ENCODE assay signal across 8 mouse cellular contexts in genomic region chr19:6995255-6995991, GRCm38 (mm10). TPM values are rescaled to one million over a fixed set of nuclear protein-coding genes. Genes with fewer than 3 reads are reported as not detected.
A peak's percentile ranks its signal among the peaks of the same experiment; 100 is the strongest.
DNase-seq lines count a peak whose midpoint lies in the region; ATAC-seq and TF ChIP-seq lines count a peak whose summit lies in the region.

No protein-coding gene starts in this region.

- no peaks in the 10 kb centered on the region for H3K9me3 ChIP-seq in hindbrain, postnatal 0 days (ENCODE audit: low read length)
- no peaks in the 10 kb centered on the region for H3K9me3 ChIP-seq in midbrain, postnatal 0 days (ENCODE audit: low read length)

- peak overlapping the region; percentile 41 for H3K27ac ChIP-seq in cerebellum, adult 2 months (ENCODE audit: insufficient read depth, low read length)
- peak overlapping the region; percentile 54; the same call in 1 of the 2 replicates for H3K27ac ChIP-seq in hindbrain, postnatal 0 days
- H3K27ac ChIP-seq in midbrain, postnatal 0 days (ENCODE audit: low read depth, low read length) = no peak overlapping the region

- WGBS in cerebellum, adult 2 months = 13% methylated on average over 21 of the region's 21 CpGs
- WGBS in hindbrain, postnatal 0 days = 50% methylated on average over 20 of the region's 21 CpGs
- 48% methylated on average over 20 of the region's 21 CpGs for WGBS in midbrain, postnatal 0 days

- peak overlapping the region; percentile 91 for H3K4me2 ChIP-seq in hindbrain, postnatal 0 days (ENCODE audit: low read depth, low read length)
- peak overlapping the region; percentile 87 for H3K4me2 ChIP-seq in midbrain, postnatal 0 days (ENCODE audit: low read depth, low read length, poor library complexity, severe bottlenecking)

- H3K27me3 ChIP-seq in cerebellum, adult 2 months (ENCODE audit: control insufficient read depth, insufficient read depth, low read length) = no peaks in the 10 kb centered on the region
- no peaks in the 10 kb centered on the region for H3K27me3 ChIP-seq in hindbrain, postnatal 0 days (ENCODE audit: insufficient read depth, low read length)
- no peaks in the 10 kb centered on the region for H3K27me3 ChIP-seq in midbrain, postnatal 0 days (ENCODE audit: insufficient read depth, low read length)

- peaks cover 12% of the 10 kb centered on the region for H3K4me1 ChIP-seq in cerebellum, adult 2 months (ENCODE audit: control insufficient read depth, insufficient read depth, low read length)
- H3K4me1 ChIP-seq in hindbrain, postnatal 0 days (ENCODE audit: insufficient read depth, low read length) = peaks cover 18% of the 10 kb centered on the region
- peaks cover 21% of the 10 kb centered on the region; the same call in 1 of the 2 replicates for H3K4me1 ChIP-seq in midbrain, postnatal 0 days (ENCODE audit: insufficient read depth, low read length)

- TF ChIP-seq CTCF in cerebellum, adult 2 months (IDR thresholded peaks at IDR 0.05; ENCODE audit: borderline replicate concordance, insufficient read depth, low read depth, low read length) = no peak
- TF ChIP-seq CTCF in hindbrain, postnatal 0 days (IDR thresholded peaks at IDR 0.05; ENCODE audit: low read depth) = 0 out of 2 replicates have a peak, but pooled peaks have one; percentile 10
- no peak for TF ChIP-seq CTCF in midbrain, postnatal 0 days (IDR thresholded peaks at IDR 0.05)

- ATAC-seq in hindbrain, postnatal 0 days = no peak
- ATAC-seq in midbrain, postnatal 0 days (ENCODE audit: low FRiP score) = no peak

- H3K4me3 ChIP-seq in cerebellum, adult 2 months (replicated peaks; ENCODE audit: insufficient read depth, low read depth, low read length) = peak overlapping the region; percentile 72
- peak overlapping the region; percentile 63 for H3K4me3 ChIP-seq in hindbrain, postnatal 0 days (ENCODE audit: low read length)
- H3K4me3 ChIP-seq in midbrain, postnatal 0 days (ENCODE audit: low read depth, low read length) = peak overlapping the region; percentile 62

- H3K9ac ChIP-seq in hindbrain, postnatal 0 days (replicated peaks; ENCODE audit: low read length) = peak overlapping the region; percentile 70
- peak overlapping the region; percentile 62 for H3K9ac ChIP-seq in midbrain, postnatal 0 days (replicated peaks; ENCODE audit: low read length, poor library complexity, severe bottlenecking)

- H3K36me3 ChIP-seq in hindbrain, postnatal 0 days (ENCODE audit: insufficient read depth, low read length) = peaks cover 4% of the 10 kb centered on the region; the same call in 1 of the 2 replicates
- H3K36me3 ChIP-seq in midbrain, postnatal 0 days (ENCODE audit: insufficient read depth, low read length) = peaks cover 7% of the 10 kb centered on the region

- peak; percentile 68 for DNase-seq in cerebellum, adult 2 months
- no peak for DNase-seq in cerebellum, adult 8-10 months
- DNase-seq in thymus, postnatal 14 days = peak; percentile 26
- no peak for DNase-seq in thymus, postnatal 25 days
- peak; percentile 13 for DNase-seq in hindbrain, postnatal 0 days (ENCODE audit: low spot score)
- no peak for DNase-seq in midbrain, postnatal 0 days (ENCODE audit: low spot score)
- DNase-seq in ovary, postnatal 36 days (ENCODE audit: low spot score) = no peak
- no peak for DNase-seq in layer of hippocampus, postnatal 14 days (ENCODE audit: low spot score in 2 of 2)

- TF ChIP-seq POLR2A in cerebellum, adult 2 months (IDR thresholded peaks at IDR 0.05; ENCODE audit: borderline replicate concordance, insufficient read depth, low read length) = no peak

RNA-seq across cellular contexts. Expression of gene Nudt22, which starts 0.5 kb away (rescaled TPM):
- polyA plus RNA-seq in cerebellum, adult 2 months (2012; rRNA removed) = 40.4 and 43.5 TPM in 2 replicates
- total RNA-seq in hindbrain, postnatal 0 days (2014; rRNA removed) = 17.4 and 19.7 TPM in 2 replicates
- 20.8 and 23.1 TPM in 2 replicates for polyA plus RNA-seq in hindbrain, postnatal 0 days (2015; fragmentation: Nextera tagmentation; extraction: Ambion mirVana)
- total RNA-seq in midbrain, postnatal 0 days (2014; rRNA removed) = 12.8 and 19.6 TPM in 2 replicates
- polyA plus RNA-seq in midbrain, postnatal 0 days (2015; fragmentation: Nextera tagmentation; extraction: Ambion mirVana) = 17.8 and 22.0 TPM in 2 replicates
- total RNA-seq in layer of hippocampus, postnatal 14 days (2021) = 10 to 100 TPM; 10.9 to 11.9 TPM

RNA-seq across cellular contexts. Expression of gene Trpt1, which starts 0.5 kb away (rescaled TPM):
- 29.6 and 31.3 TPM in 2 replicates for polyA plus RNA-seq in cerebellum, adult 2 months (2012; rRNA removed)
- total RNA-seq in hindbrain, postnatal 0 days (2014; rRNA removed) = 31.1 and 33.0 TPM in 2 replicates
- polyA plus RNA-seq in hindbrain, postnatal 0 days (2015; fragmentation: Nextera tagmentation; extraction: Ambion mirVana) = 22.9 and 23.5 TPM in 2 replicates
- total RNA-seq in midbrain, postnatal 0 days (2014; rRNA removed) = 19.6 and 28.1 TPM in 2 replicates
- 19.8 and 23.4 TPM in 2 replicates for polyA plus RNA-seq in midbrain, postnatal 0 days (2015; fragmentation: Nextera tagmentation; extraction: Ambion mirVana)
- 10 to 100 TPM; 16.4 to 20.4 TPM for total RNA-seq in layer of hippocampus, postnatal 14 days (2021)

RNA-seq across cellular contexts. Expression of gene Dnajc4, which starts 3.1 kb away (rescaled TPM):
- 63.6 and 66.4 TPM in 2 replicates for polyA plus RNA-seq in cerebellum, adult 2 months (2012; rRNA removed)
- 13.5 and 28.3 TPM in 2 replicates for total RNA-seq in hindbrain, postnatal 0 days (2014; rRNA removed)
- polyA plus RNA-seq in hindbrain, postnatal 0 days (2015; fragmentation: Nextera tagmentation; extraction: Ambion mirVana) = 25.6 and 29.5 TPM in 2 replicates
- 14.9 and 31.2 TPM in 2 replicates for total RNA-seq in midbrain, postnatal 0 days (2014; rRNA removed)
- 21.6 and 25.7 TPM in 2 replicates for polyA plus RNA-seq in midbrain, postnatal 0 days (2015; fragmentation: Nextera tagmentation; extraction: Ambion mirVana)
- total RNA-seq in layer of hippocampus, postnatal 14 days (2021) = 10 to 100 TPM; 18.7 to 24.2 TPM

RNA-seq across cellular contexts. Expression of gene Vegfb, which starts 8.0 kb away (rescaled TPM):
- polyA plus RNA-seq in cerebellum, adult 2 months (2012; rRNA removed) = 90.4 and 100.0 TPM in 2 replicates
- 40.5 and 40.9 TPM in 2 replicates for total RNA-seq in hindbrain, postnatal 0 days (2014; rRNA removed)
- polyA plus RNA-seq in hindbrain, postnatal 0 days (2015; fragmentation: Nextera tagmentation; extraction: Ambion mirVana) = 90.8 and 92.3 TPM in 2 replicates
- total RNA-seq in midbrain, postnatal 0 days (2014; rRNA removed) = 33.1 and 44.4 TPM in 2 replicates
- 77.7 and 83.2 TPM in 2 replicates for polyA plus RNA-seq in midbrain, postnatal 0 days (2015; fragmentation: Nextera tagmentation; extraction: Ambion mirVana)
- 10 to 100 TPM; 67.4 to 70.3 TPM for total RNA-seq in layer of hippocampus, postnatal 14 days (2021)

RNA-seq across cellular contexts. Expression of gene Fkbp2, which starts 15.1 kb away (rescaled TPM):
- polyA plus RNA-seq in cerebellum, adult 2 months (2012; rRNA removed) = 214 and 257 TPM in 2 replicates
- 8.3 and 29.2 TPM in 2 replicates for total RNA-seq in hindbrain, postnatal 0 days (2014; rRNA removed)
- 169 and 177 TPM in 2 replicates for polyA plus RNA-seq in hindbrain, postnatal 0 days (2015; fragmentation: Nextera tagmentation; extraction: Ambion mirVana)
- total RNA-seq in midbrain, postnatal 0 days (2014; rRNA removed) = 24.9 and 29.3 TPM in 2 replicates
- polyA plus RNA-seq in midbrain, postnatal 0 days (2015; fragmentation: Nextera tagmentation; extraction: Ambion mirVana) = 149 and 155 TPM in 2 replicates
- total RNA-seq in layer of hippocampus, postnatal 14 days (2021) = 10 to 100 TPM; 68.8 to 73.3 TPM

Comparison
In these comparisons a context has a peak if more than half of its experiments do, and no peak if none do; other contexts are left out.
1. DNase-seq: peak in cerebellum, adult 2 months (2 of 2), thymus, postnatal 14 days (single experiment) and hindbrain, postnatal 0 days (single experiment); none in cerebellum, adult 8-10 months (single experiment), thymus, postnatal 25 days (single experiment), midbrain, postnatal 0 days (single experiment), ovary, postnatal 36 days (single experiment) and layer of hippocampus, postnatal 14 days (0 of 2).
2. Peak in every context shown above with its lines, with median percentiles within 50 percentile points of each other: H3K4me3 ChIP-seq.